Mouse (Mus musculus) kidney, postnatal 0 days (tissue): ENCODE data around the gene Plpp4. TPM values are rescaled to one million over a fixed set of nuclear protein-coding genes. Genes with fewer than 3 reads are reported as not detected.

ENCODE experiments used
- ATAC-seq: fragments of 200-750 bp; cut with Nextera tagmentation; replicated peaks from 2 replicates; pipeline ENCODE4 v1.8.0; 2017; ENCODE audit warnings: low read depth, moderate number of reproducible peaks, moderate TSS enrichment, moderate library complexity; ENCODE audit not compliant: low FRiP score
- DNase-seq: peaks from one replicate; pipeline ENCODE4 v3.0.0-alpha.2; 2016; ENCODE audit warnings: low spot score
- H3K27ac ChIP-seq: fragments of 300-500 bp; sonication (generic); 2 replicates; pipeline ENCODE4 v1.5.1; 2014; ENCODE audit warnings: mild to moderate bottlenecking
- H3K27me3 ChIP-seq: fragments of 300-500 bp; sonication (generic); 2 replicates; pipeline ENCODE4 v1.6.1; 2014; ENCODE audit warnings: low read length, mixed read lengths; ENCODE audit not compliant: insufficient read depth
- H3K36me3 ChIP-seq: fragments of 300-500 bp; sonication (generic); 2 replicates; pipeline ENCODE4 v1.6.1; 2014; ENCODE audit warnings: low read length, mixed read lengths; ENCODE audit not compliant: insufficient read depth
- H3K4me1 ChIP-seq: fragments of 300-500 bp; sonication (generic); replicated peaks from 2 replicates; pipeline ENCODE4 v1.6.1; 2014; ENCODE audit warnings: antibody characterized with exemption, low read length, mixed read lengths; ENCODE audit not compliant: insufficient read depth
- H3K4me2 ChIP-seq: fragments of 300-500 bp; sonication (generic); 2 replicates; pipeline ENCODE4 v1.6.1; 2014; ENCODE audit warnings: mild to moderate bottlenecking, low read length, moderate library complexity, mixed read lengths
- H3K4me3 ChIP-seq: fragments of 300-500 bp; sonication (generic); replicated peaks from 2 replicates; pipeline ENCODE4 v1.5.1; 2014; ENCODE audit warnings: low read depth, low read length
- H3K9ac ChIP-seq: fragments of 300-500 bp; sonication (generic); 2 replicates; pipeline ENCODE4 v1.6.1; 2014; ENCODE audit warnings: low read depth, low read length
- H3K9me3 ChIP-seq: fragments of 300-500 bp; sonication (generic); replicated peaks from 2 replicates; pipeline ENCODE4 v1.6.1; 2016; ENCODE audit warnings: low read length, inconsistent platforms, mixed read lengths
- CTCF ChIP-seq: IDR thresholded peaks from 2 replicates; pipeline ENCODE4 v1.5.1; 2016; ENCODE audit warnings: antibody characterized with exemption, low read depth, mild to moderate bottlenecking, moderate library complexity
- WGBS: fragments of 180-500 bp; shearing (Covaris S2); extraction: QIAGEN DNeasy Blood & Tissue Kit; methylation state at CpG from one replicate; pipeline ENCODE4 v1.1.7; 2014; 5-methylcytosine and 5-hydroxymethylcytosine counted together
- polyA plus RNA-seq: library from polyadenylated mRNA; unstranded; fragments of >200 nt; fragmentation: Nextera tagmentation; extraction: Ambion mirVana; gene quantifications from 2 replicates; pipeline ENCODE4 v1.2.1, GENCODE M21; 2015

Gene Plpp4
- polyA plus RNA-seq, 1 experiment from 2014 or later: 2.4 TPM

DNA sequence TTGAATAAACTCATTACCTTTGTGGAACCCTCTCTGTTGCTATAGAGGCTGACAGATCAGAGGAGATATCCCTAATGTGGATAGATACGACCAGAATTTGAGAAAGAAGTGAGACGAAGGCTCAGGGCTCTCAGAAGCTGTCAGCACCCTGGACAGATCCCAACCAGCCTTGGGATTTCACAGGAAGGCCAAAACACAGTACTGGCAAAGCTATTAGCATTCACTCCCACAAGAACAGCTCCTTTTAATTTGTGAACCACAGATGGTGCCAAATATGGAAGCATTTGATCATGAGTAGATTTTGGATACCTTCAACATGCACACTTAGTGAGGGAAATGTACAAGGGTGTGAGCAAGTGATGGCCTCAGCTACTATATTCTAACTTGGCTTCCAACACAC is 168.7 kb downstream of the Plpp4 start:
- Histone ChIP-seq H3K9ac (no peak overlapping the region), H3K27me3 (no peaks in the 10 kb centered on the region), H3K4me3 (no peak overlapping the region), H3K27ac (no peak overlapping the region), H3K4me2 (no peak overlapping the region), H3K4me1 (no peaks in the 10 kb centered on the region), H3K36me3 (no peaks in the 10 kb centered on the region), H3K9me3 (no peaks in the 10 kb centered on the region)
- no peak for ATAC-seq
- no peak for TF ChIP-seq CTCF
- 10% methylated on average over 2 of the region's 2 CpGs for WGBS
- peak; percentile 74 for DNase-seq

DNA sequence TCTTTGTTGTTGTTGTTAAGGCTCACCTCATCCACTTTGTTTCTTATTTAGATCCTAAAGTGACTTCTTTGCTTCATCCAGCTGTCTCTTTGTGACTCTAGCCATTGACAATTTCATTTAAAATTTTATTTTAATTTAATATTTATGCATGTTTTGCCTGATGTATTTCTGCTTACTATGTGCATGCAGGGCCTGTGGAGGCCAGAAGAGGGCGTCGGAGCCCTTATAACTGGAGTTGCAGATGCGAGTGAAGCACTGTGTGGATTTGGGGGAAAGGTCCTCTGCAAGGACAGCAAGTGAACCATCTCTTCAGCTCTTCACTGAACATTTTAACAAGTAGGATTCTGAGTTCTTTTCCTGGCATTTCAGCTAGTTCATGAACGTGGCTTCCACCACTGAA is 172.0 kb downstream of the Plpp4 start:
- H3K4me2 ChIP-seq: no peak overlapping the region
- H3K9me3 ChIP-seq: no peaks in the 10 kb centered on the region
- ATAC-seq (no peak), DNase-seq (no peak)
- no peak overlapping the region for H3K4me3 ChIP-seq
- H3K9ac ChIP-seq: no peak overlapping the region
- H3K36me3 ChIP-seq: no peaks in the 10 kb centered on the region
- H3K27ac ChIP-seq: no peak overlapping the region
- H3K27me3 ChIP-seq: no peaks in the 10 kb centered on the region
- TF ChIP-seq CTCF: no peak
- WGBS: 47% methylated on average over 4 of the region's 4 CpGs
- no peaks in the 10 kb centered on the region for H3K4me1 ChIP-seq

DNA sequence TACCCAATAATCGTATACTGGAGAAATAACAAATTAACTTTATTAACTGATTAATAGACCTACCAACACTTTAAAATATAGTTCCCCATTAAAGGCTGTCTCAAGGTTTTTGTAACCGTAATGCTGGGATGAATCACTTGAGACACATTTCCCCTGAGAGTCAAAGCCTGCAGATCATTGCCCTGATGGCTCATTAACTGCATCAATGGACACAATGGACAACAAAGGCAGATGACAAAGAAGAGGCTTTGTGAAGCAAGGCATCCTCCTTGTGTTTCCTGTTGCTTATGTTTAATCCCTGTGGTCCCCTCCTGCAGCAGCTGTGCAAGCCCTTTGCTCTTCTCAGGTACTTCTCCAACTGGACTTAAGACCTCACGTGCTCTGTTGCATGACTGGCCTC is 173.1 kb downstream of the Plpp4 start:
- 25% methylated on average over 3 of the region's 3 CpGs for WGBS
- ATAC-seq: no peak

More for the DNA sequence above, 173.1 kb downstream of the Plpp4 start:
- no peak overlapping the region for H3K4me2 ChIP-seq
- no peak overlapping the region for H3K9ac ChIP-seq
- no peaks in the 10 kb centered on the region for H3K36me3 ChIP-seq
- H3K9me3 ChIP-seq: no peaks in the 10 kb centered on the region
- no peaks in the 10 kb centered on the region for H3K4me1 ChIP-seq
- H3K4me3 ChIP-seq: no peak overlapping the region
- H3K27me3 ChIP-seq: no peaks in the 10 kb centered on the region
- DNase-seq: no peak
- H3K27ac ChIP-seq: no peak overlapping the region
- TF ChIP-seq CTCF: no peak
